ENCODE assay signal across 9 mouse cellular contexts in the genomic region with DNA sequence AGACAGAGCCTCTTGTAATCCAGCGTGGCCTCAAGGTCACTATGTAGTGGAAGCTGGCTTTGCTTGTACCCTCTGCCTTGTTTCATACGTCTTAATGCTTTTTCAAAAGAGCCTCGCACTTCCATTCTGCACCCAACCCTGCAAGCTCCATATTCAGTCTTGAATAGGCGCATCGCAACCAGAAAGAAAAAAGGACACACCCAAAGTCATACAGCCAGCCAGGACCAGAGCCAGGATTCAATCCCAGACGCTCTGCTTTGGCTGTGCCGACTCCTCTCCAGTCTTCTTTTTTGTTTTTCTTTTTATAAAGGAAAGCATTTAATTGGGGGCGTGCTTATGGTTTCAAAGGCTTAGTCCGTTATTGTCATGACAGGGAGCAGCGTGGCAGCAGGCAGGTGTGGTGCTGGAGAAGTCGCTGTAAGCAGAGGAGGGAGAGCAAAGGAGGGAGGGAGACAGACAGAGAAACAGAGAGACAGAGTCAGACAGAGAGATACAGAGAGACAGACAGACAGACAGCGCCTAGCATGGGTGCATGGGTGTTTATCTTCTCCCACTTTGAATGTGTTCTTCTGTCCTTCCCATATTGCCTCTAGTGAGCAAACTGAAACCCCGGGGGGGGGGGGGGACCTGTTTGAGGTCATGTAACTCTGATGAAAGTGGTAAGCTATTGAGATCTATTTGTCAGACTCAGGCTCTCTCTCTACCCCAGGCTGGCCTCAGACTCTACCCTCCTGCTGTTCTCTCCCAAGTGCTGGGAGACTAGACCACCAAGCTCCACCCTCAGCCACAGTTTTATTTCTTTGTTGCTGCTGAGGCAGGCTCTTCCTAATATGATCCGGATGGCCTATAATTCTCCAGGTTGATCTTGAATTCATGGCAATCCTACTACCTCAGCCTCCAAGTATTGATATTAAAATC. TPM values are rescaled to one million over a fixed set of nuclear protein-coding genes. Genes with fewer than 3 reads are reported as not detected.
DNase-seq lines count a peak whose midpoint lies in the region; ATAC-seq lines count a peak whose summit lies in the region.
"Had no signal": no experiment of that assay in that cellular context is flagged by ENCODE, and none has a peak within 500 bp of the region (broad histone marks: within the 10 kb centered on the region; RNA-seq: fewer than 3 reads in every experiment).

No protein-coding gene starts in this region.

- H3K36me3 ChIP-seq in midbrain, embryonic 11.5 days (ENCODE audit: control insufficient read depth, insufficient read depth, low read length), result no peaks in the 10 kb centered on the region
- H3K36me3 ChIP-seq in midbrain, embryonic 10.5 days, result no peaks in the 10 kb centered on the region
- H3K36me3 ChIP-seq in limb, embryonic 10.5 days, result no peaks in the 10 kb centered on the region

- H3K4me1 ChIP-seq in midbrain, embryonic 11.5 days (ENCODE audit: control insufficient read depth, insufficient read depth, low read length), result no peaks in the 10 kb centered on the region; the same call in 1 of the 2 replicates
- H3K4me1 ChIP-seq in midbrain, embryonic 10.5 days, result peaks cover 19% of the 10 kb centered on the region
- peaks cover 24% of the 10 kb centered on the region for H3K4me1 ChIP-seq in limb, embryonic 10.5 days

- no peak overlapping the region for H3K4me3 ChIP-seq in midbrain, embryonic 11.5 days (ENCODE audit: low read depth, low read length)
- no peak overlapping the region for H3K4me3 ChIP-seq in midbrain, embryonic 10.5 days
- H3K4me3 ChIP-seq in limb, embryonic 10.5 days, result no peak overlapping the region

- no peak overlapping the region for H3K4me2 ChIP-seq in midbrain, embryonic 11.5 days

- no peaks in the 10 kb centered on the region for H3K9me3 ChIP-seq in midbrain, embryonic 11.5 days (ENCODE audit: control insufficient read depth, low read length)
- no peaks in the 10 kb centered on the region for H3K9me3 ChIP-seq in midbrain, embryonic 10.5 days (replicated peaks)
- no peaks in the 10 kb centered on the region for H3K9me3 ChIP-seq in limb, embryonic 10.5 days (replicated peaks)

- 40% methylated on average over 14 of the region's 14 CpGs for WGBS in midbrain, embryonic 11.5 days
- WGBS in midbrain, embryonic 10.5 days, result 39% methylated on average over 14 of the region's 14 CpGs
- 52% methylated on average over 14 of the region's 14 CpGs for WGBS in limb, embryonic 10.5 days

- no peak overlapping the region for H3K27ac ChIP-seq in midbrain, embryonic 11.5 days (ENCODE audit: low read depth, low read length)
- no peak overlapping the region for H3K27ac ChIP-seq in midbrain, embryonic 10.5 days (replicated peaks)
- H3K27ac ChIP-seq in limb, embryonic 10.5 days, result peak overlapping the region; percentile 30; the same call in 1 of the 2 replicates

- H3K9ac ChIP-seq in midbrain, embryonic 11.5 days (ENCODE audit: low read length), result no peak overlapping the region

- peak; percentile 37 for DNase-seq in CD4-positive, CD25-positive, alpha-beta regulatory T cell, adult 2 months (ENCODE audit: low read depth, low spot score)
- peak; percentile 85 for DNase-seq in midbrain, embryonic 11.5 days (ENCODE audit: low spot score, missing footprints)
- DNase-seq in midbrain, embryonic 10.5 days (ENCODE audit: low spot score), result no peak
- no peak for DNase-seq in limb, embryonic 10.5 days (ENCODE audit: low spot score)
- DNase-seq in thymus, postnatal 14 days, result peak; percentile 62
- no peak for DNase-seq in kidney, postnatal 4 days
- DNase-seq in frontal cortex, postnatal 14 days (ENCODE audit: low spot score in 2 of 2), result no peak
- DNase-seq: cerebellum, adult 9-10 months had no signal

- no peak for ATAC-seq in CD4-positive, CD25-positive, alpha-beta regulatory T cell, adult 4 months
- ATAC-seq in midbrain, embryonic 11.5 days (ENCODE audit: low FRiP score), result no peak

- H3K27me3 ChIP-seq in midbrain, embryonic 11.5 days (ENCODE audit: control insufficient read depth, insufficient read depth, low read length), result no peaks in the 10 kb centered on the region
- H3K27me3 ChIP-seq in midbrain, embryonic 10.5 days (ENCODE audit: low read depth, poor library complexity, severe bottlenecking), result peaks cover 11% of the 10 kb centered on the region; the same call in 1 of the 2 replicates
- peaks cover 6% of the 10 kb centered on the region; the same call in 1 of the 2 replicates for H3K27me3 ChIP-seq in limb, embryonic 10.5 days (ENCODE audit: low read depth, poor library complexity, severe bottlenecking)

RNA-seq across cellular contexts. Expression of gene Sash3, which starts 6.6 kb away (rescaled TPM):
- polyA plus RNA-seq in CD4-positive, CD25-positive, alpha-beta regulatory T cell, adult 4 months (2017; shearing (Covaris generic)), result 100 to 1,000 TPM; 332 to 499 TPM
- polyA plus RNA-seq in midbrain, embryonic 11.5 days (2014; fragmentation: Nextera tagmentation; extraction: Ambion mirVana), result 1.1 and 1.2 TPM in 2 replicates
- polyA plus RNA-seq in midbrain, embryonic 10.5 days (2016; fragmentation: Nextera tagmentation; extraction: Ambion mirVana), result 1.3 and 1.5 TPM in 2 replicates
- 0.75 and 0.87 TPM in 2 replicates for polyA plus RNA-seq in limb, embryonic 10.5 days (2016; fragmentation: Nextera tagmentation; extraction: Ambion mirVana)

RNA-seq across cellular contexts. Expression of gene Xpnpep2, which starts 31.1 kb away (rescaled TPM):
- under 1 TPM in 1 of 2 experiments, not detected in 1; 0.59 TPM for polyA plus RNA-seq in CD4-positive, CD25-positive, alpha-beta regulatory T cell, adult 4 months (2017; shearing (Covaris generic))
- 2.2 and 2.9 TPM in 2 replicates for polyA plus RNA-seq in midbrain, embryonic 11.5 days (2014; fragmentation: Nextera tagmentation; extraction: Ambion mirVana)
- polyA plus RNA-seq in midbrain, embryonic 10.5 days (2016; fragmentation: Nextera tagmentation; extraction: Ambion mirVana), result 1.9 and 2.2 TPM in 2 replicates
- 0.43 and 2.6 TPM in 2 replicates for polyA plus RNA-seq in limb, embryonic 10.5 days (2016; fragmentation: Nextera tagmentation; extraction: Ambion mirVana)

Comparison
In these comparisons a context has a peak if more than half of its experiments do, and no peak if none do; other contexts are left out.
1. DNase-seq: peak in CD4-positive, CD25-positive, alpha-beta regulatory T cell, adult 2 months (single experiment), midbrain, embryonic 11.5 days (single experiment) and thymus, postnatal 14 days (single experiment); none in midbrain, embryonic 10.5 days (single experiment), limb, embryonic 10.5 days (single experiment), kidney, postnatal 4 days (0 of 2) and frontal cortex, postnatal 14 days (0 of 2).
2. RNA of gene Sash3, which starts 6.6 kb away (polyA plus RNA-seq): 332 to 499 TPM in CD4-positive, CD25-positive, alpha-beta regulatory T cell, adult 4 months; 1.3 to 1.5 TPM in midbrain, embryonic 10.5 days, 1.1 to 1.2 TPM in midbrain, embryonic 11.5 days and 0.75 to 0.87 TPM in limb, embryonic 10.5 days; every median in the first group is over 100 times any median in the second.